ENCODE assay signal across 20 mouse cellular contexts in the genomic region with DNA sequence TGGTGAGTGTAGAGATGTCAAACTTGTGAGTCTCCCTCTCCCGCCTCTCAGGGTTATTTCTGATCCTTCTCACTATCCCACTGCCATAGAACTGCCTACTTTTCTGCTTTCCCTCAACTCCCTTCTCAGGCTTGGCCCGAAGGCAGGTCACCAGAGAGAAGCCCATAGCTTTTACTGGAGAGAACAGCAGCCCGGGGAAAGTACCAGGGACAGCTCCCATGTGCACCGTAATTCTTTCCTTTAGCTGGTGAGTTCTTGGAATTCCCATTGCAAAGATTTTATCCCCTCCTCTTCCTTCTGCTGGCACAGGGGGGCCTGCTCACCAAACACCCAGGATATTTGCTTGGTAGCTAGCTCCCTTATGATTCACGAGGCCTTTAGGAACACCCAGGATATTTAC. TPM values are rescaled to one million over a fixed set of nuclear protein-coding genes. Genes with fewer than 3 reads are reported as not detected.
A peak's percentile ranks its signal among the peaks of the same experiment; 100 is the strongest.
DNase-seq lines count a peak whose midpoint lies in the region; ATAC-seq and TF ChIP-seq lines count a peak whose summit lies in the region.
"Had no signal": no experiment of that assay in that cellular context is flagged by ENCODE, and none has a peak within 500 bp of the region (broad histone marks: within the 10 kb centered on the region; RNA-seq: fewer than 3 reads in every experiment).

No protein-coding gene starts in this region.

- no peak overlapping the region for H3K4me2 ChIP-seq in hindbrain, embryonic 11.5 days (replicated peaks; ENCODE audit: low read depth, low read length)
- no peak overlapping the region for H3K4me2 ChIP-seq in hindbrain, postnatal 0 days (ENCODE audit: low read depth, low read length)
- H3K4me2 ChIP-seq in midbrain, embryonic 16.5 days (ENCODE audit: low read length): no peak overlapping the region
- H3K4me2 ChIP-seq: heart, embryonic 13.5 days; hindbrain, embryonic 12.5 days; liver, embryonic 13.5 days; midbrain, embryonic 13.5 days; neural tube, embryonic 13.5 days had no signal

- no peaks in the 10 kb centered on the region for H3K4me1 ChIP-seq in hindbrain, embryonic 11.5 days (replicated peaks; ENCODE audit: control insufficient read depth, insufficient read depth, low read length)
- H3K4me1 ChIP-seq in hindbrain, postnatal 0 days (ENCODE audit: insufficient read depth, low read length): peaks cover 19% of the 10 kb centered on the region
- peaks cover 9% of the 10 kb centered on the region; the same call in 1 of the 2 replicates for H3K4me1 ChIP-seq in limb, embryonic 10.5 days
- H3K4me1 ChIP-seq in midbrain, embryonic 16.5 days (ENCODE audit: control insufficient read depth, insufficient read depth, low read length): peaks cover 23% of the 10 kb centered on the region

- H3K4me3 ChIP-seq in hindbrain, embryonic 11.5 days (ENCODE audit: low read depth, low read length): no peak overlapping the region
- H3K4me3 ChIP-seq in hindbrain, postnatal 0 days (ENCODE audit: low read length): no peak overlapping the region
- H3K4me3 ChIP-seq in limb, embryonic 10.5 days: no peak overlapping the region
- no peak overlapping the region for H3K4me3 ChIP-seq in midbrain, embryonic 16.5 days (ENCODE audit: low read depth, low read length)
- H3K4me3 ChIP-seq: heart, embryonic 13.5 days; hindbrain, embryonic 12.5 days; liver, embryonic 13.5 days; midbrain, embryonic 13.5 days; neural tube, embryonic 13.5 days had no signal

- no peak overlapping the region for H3K9ac ChIP-seq in hindbrain, embryonic 11.5 days (ENCODE audit: low read depth, low read length)
- no peak overlapping the region for H3K9ac ChIP-seq in hindbrain, postnatal 0 days (replicated peaks; ENCODE audit: low read length)
- no peak overlapping the region for H3K9ac ChIP-seq in midbrain, embryonic 16.5 days (ENCODE audit: low read depth, low read length)
- H3K9ac ChIP-seq: heart, embryonic 13.5 days; hindbrain, embryonic 12.5 days; liver, embryonic 13.5 days; midbrain, embryonic 13.5 days; neural tube, embryonic 13.5 days had no signal

- no peak for TF ChIP-seq CTCF in hindbrain, postnatal 0 days (IDR thresholded peaks at IDR 0.05; ENCODE audit: low read depth)

- H3K9me3 ChIP-seq in hindbrain, embryonic 11.5 days (ENCODE audit: control insufficient read depth, low read length): no peaks in the 10 kb centered on the region
- H3K9me3 ChIP-seq in hindbrain, postnatal 0 days (ENCODE audit: low read length): no peaks in the 10 kb centered on the region
- no peaks in the 10 kb centered on the region for H3K9me3 ChIP-seq in limb, embryonic 10.5 days (replicated peaks)
- H3K9me3 ChIP-seq in midbrain, embryonic 16.5 days (replicated peaks; ENCODE audit: control insufficient read depth, low read length, poor library complexity, severe bottlenecking): no peaks in the 10 kb centered on the region
- H3K9me3 ChIP-seq: heart, embryonic 13.5 days; hindbrain, embryonic 12.5 days; liver, embryonic 13.5 days; midbrain, embryonic 13.5 days; neural tube, embryonic 13.5 days had no signal

- WGBS in hindbrain, embryonic 11.5 days: 32% methylated on average over 5 of the region's 5 CpGs
- 42% methylated on average over 5 of the region's 5 CpGs for WGBS in hindbrain, postnatal 0 days
- 33% methylated on average over 5 of the region's 5 CpGs for WGBS in limb, embryonic 10.5 days
- 36% methylated on average over 5 of the region's 5 CpGs for WGBS in midbrain, embryonic 16.5 days

- peak; percentile 35 for DNase-seq in hindbrain, embryonic 11.5 days (ENCODE audit: low spot score)
- DNase-seq in hindbrain, postnatal 0 days (ENCODE audit: low spot score): no peak
- DNase-seq in ES-CJ7 (ENCODE audit: low read depth, low spot score): peak; percentile 45
- DNase-seq in adipocyte (ENCODE audit: low spot score): peak; percentile 29
- peak; percentile 63 for DNase-seq in limb, embryonic 10.5 days (ENCODE audit: low spot score)
- no peak for DNase-seq in left cerebral cortex, adult 11 months (ENCODE audit: low spot score)
- DNase-seq: adrenal gland, adult 2 months; cerebellum, postnatal 10 days; gastrocnemius, postnatal 14 days; kidney, adult 8-10 months; liver, embryonic 13.5 days; lung, postnatal 36 days; right cerebral cortex, adult 18-20 months had no signal

- no peaks in the 10 kb centered on the region for H3K27me3 ChIP-seq in hindbrain, embryonic 11.5 days (ENCODE audit: control insufficient read depth, insufficient read depth, low read length)
- no peaks in the 10 kb centered on the region for H3K27me3 ChIP-seq in hindbrain, postnatal 0 days (ENCODE audit: insufficient read depth, low read length)
- H3K27me3 ChIP-seq in limb, embryonic 10.5 days (ENCODE audit: low read depth, poor library complexity, severe bottlenecking): no peaks in the 10 kb centered on the region
- H3K27me3 ChIP-seq in midbrain, embryonic 16.5 days (ENCODE audit: control insufficient read depth, insufficient read depth, low read depth, low read length): no peaks in the 10 kb centered on the region
- H3K27me3 ChIP-seq: liver, embryonic 13.5 days had no signal

- no peak overlapping the region for H3K27ac ChIP-seq in hindbrain, embryonic 11.5 days (ENCODE audit: low read depth, low read length)
- H3K27ac ChIP-seq in hindbrain, postnatal 0 days: no peak overlapping the region
- H3K27ac ChIP-seq in limb, embryonic 10.5 days: no peak overlapping the region
- no peak overlapping the region for H3K27ac ChIP-seq in midbrain, embryonic 16.5 days (ENCODE audit: low read length)
- H3K27ac ChIP-seq: heart, embryonic 13.5 days; hindbrain, embryonic 12.5 days; liver, embryonic 13.5 days; midbrain, embryonic 13.5 days; neural tube, embryonic 13.5 days had no signal

- no peaks in the 10 kb centered on the region for H3K36me3 ChIP-seq in hindbrain, embryonic 11.5 days (ENCODE audit: control insufficient read depth, insufficient read depth, low read length)
- H3K36me3 ChIP-seq in hindbrain, postnatal 0 days (ENCODE audit: insufficient read depth, low read length): no peaks in the 10 kb centered on the region
- no peaks in the 10 kb centered on the region for H3K36me3 ChIP-seq in limb, embryonic 10.5 days
- H3K36me3 ChIP-seq in midbrain, embryonic 16.5 days (ENCODE audit: control insufficient read depth, insufficient read depth, low read length): no peaks in the 10 kb centered on the region
- H3K36me3 ChIP-seq: heart, embryonic 13.5 days; hindbrain, embryonic 12.5 days; midbrain, embryonic 13.5 days; neural tube, embryonic 13.5 days had no signal

- ATAC-seq in hindbrain, embryonic 11.5 days (ENCODE audit: low FRiP score): no peak
- no peak for ATAC-seq in hindbrain, postnatal 0 days
- no peak for ATAC-seq in midbrain, embryonic 16.5 days
- ATAC-seq: forebrain, embryonic 16.5 days; midbrain, embryonic 13.5 days had no signal

RNA-seq across cellular contexts. Expression of gene Efcab10, which starts 56.5 kb away (rescaled TPM):
- polyA plus RNA-seq in hindbrain, embryonic 11.5 days (2014; fragmentation: Nextera tagmentation; extraction: Ambion mirVana): 2.1 and 2.3 TPM in 2 replicates
- total RNA-seq in hindbrain, postnatal 0 days (2014; rRNA removed): not detected in 2 replicates
- polyA plus RNA-seq in hindbrain, postnatal 0 days (2015; fragmentation: Nextera tagmentation; extraction: Ambion mirVana): 7.5 and 8.8 TPM in 2 replicates
- 0.39 and 0.83 TPM in 2 replicates for polyA plus RNA-seq in limb, embryonic 10.5 days (2016; fragmentation: Nextera tagmentation; extraction: Ambion mirVana)
- polyA plus RNA-seq in midbrain, embryonic 16.5 days (2015; fragmentation: Nextera tagmentation; extraction: Ambion mirVana): 2.7 and 3.0 TPM in 2 replicates
- total RNA-seq: gastrocnemius, postnatal 14 days had no signal
- polyA plus RNA-seq: adrenal gland, adult 2 months; heart, embryonic 13.5 days; liver, embryonic 13.5 days; spleen, adult 2 months had no signal

Comparison
In these comparisons a context has a peak if more than half of its experiments do, and no peak if none do; other contexts are left out.
1. DNase-seq: peak in hindbrain, embryonic 11.5 days (single experiment), ES-CJ7 (single experiment), adipocyte (single experiment) and limb, embryonic 10.5 days (single experiment); none in hindbrain, postnatal 0 days (single experiment) and left cerebral cortex, adult 11 months (single experiment).